Mouse (Mus musculus): Measurements from ENCODE around the gene Heatr1.

Heatr1 gene

GRCm38 (mm10) chr13:12394609-12395505 lies at the start of gene Heatr1:
Heatr1 (plus strand) TSS chr13:12395027.
- DNase-seq (ENCODE audit: low read depth, low spot score) = peak; percentile 99

GRCm38 (mm10) chr13:12346837-12347236 lies 48.0 kb upstream of the Heatr1 start:
- no peak for DNase-seq (ENCODE audit: low read depth, low spot score)

- DNase-seq (ENCODE audit: low read depth, low spot score) = no peak
These were observed 45.5 kb upstream of the Heatr1 start for GRCm38 (mm10) chr13:12349197-12349824.

GRCm38 (mm10) chr13:12356184-12356583 lies 38.6 kb upstream of the Heatr1 start:
- DNase-seq (ENCODE audit: low read depth, low spot score) = no peak

GRCm38 (mm10) chr13:12357554-12357953 lies 37.3 kb upstream of the Heatr1 start:
- DNase-seq (ENCODE audit: low read depth, low spot score) = no peak

GRCm38 (mm10) chr13:12361486-12361885 lies 33.3 kb upstream of the Heatr1 start:
- no peak for DNase-seq (ENCODE audit: low read depth, low spot score)

GRCm38 (mm10) chr13:12369041-12369621 lies 25.7 kb upstream of the Heatr1 start:
- DNase-seq (ENCODE audit: low read depth, low spot score) = no peak

- DNase-seq (ENCODE audit: low read depth, low spot score) = no peak
These were observed 24.9 kb upstream of the Heatr1 start for GRCm38 (mm10) chr13:12369930-12370329.

- DNase-seq (ENCODE audit: low read depth, low spot score) = no peak
These were observed 22.1 kb upstream of the Heatr1 start for GRCm38 (mm10) chr13:12372755-12373154.

- DNase-seq (ENCODE audit: low read depth, low spot score) = no peak
These were observed 18.0 kb upstream of the Heatr1 start for GRCm38 (mm10) chr13:12376778-12377177.

GRCm38 (mm10) chr13:12384796-12385195 lies 10.0 kb upstream of the Heatr1 start:
- DNase-seq (ENCODE audit: low read depth, low spot score) = no peak

GRCm38 (mm10) chr13:12386286-12386685 lies 8.5 kb upstream of the Heatr1 start:
- DNase-seq (ENCODE audit: low read depth, low spot score) = no peak

GRCm38 (mm10) chr13:12395571-12395970 lies 744 bp downstream of the Heatr1 start:
- peak; percentile 9 for DNase-seq (ENCODE audit: low read depth, low spot score)

GRCm38 (mm10) chr13:12408343-12409066 lies 13.7 kb downstream of the Heatr1 start:
- DNase-seq (ENCODE audit: low read depth, low spot score) = no peak

GRCm38 (mm10) chr13:12412016-12412415 lies 17.2 kb downstream of the Heatr1 start:
- no peak for DNase-seq (ENCODE audit: low read depth, low spot score)

GRCm38 (mm10) chr13:12420596-12420995 lies 25.8 kb downstream of the Heatr1 start:
- DNase-seq (ENCODE audit: low read depth, low spot score) = no peak

- no peak for DNase-seq (ENCODE audit: low read depth, low spot score)
These were observed 33.7 kb downstream of the Heatr1 start for GRCm38 (mm10) chr13:12428556-12428955.

- DNase-seq (ENCODE audit: low read depth, low spot score) = no peak
These were observed 39.0 kb downstream of the Heatr1 start for GRCm38 (mm10) chr13:12433843-12434242.

- no peak for DNase-seq (ENCODE audit: low read depth, low spot score)
These were observed 44.8 kb downstream of the Heatr1 start for GRCm38 (mm10) chr13:12439586-12439985.

- no peak for DNase-seq (ENCODE audit: low read depth, low spot score)
These were observed 46.0 kb downstream of the Heatr1 start for GRCm38 (mm10) chr13:12440813-12441212.

- DNase-seq (ENCODE audit: low read depth, low spot score) = no peak
These were observed 47.3 kb downstream of the Heatr1 start for GRCm38 (mm10) chr13:12442008-12442587.

All from c-Kit-negative CD71-positive TER-119-positive erythroid progenitor cells, embryonic 14.5 days (primary cell).